Mouse (Mus musculus) brain, embryonic 18.5 days (tissue): ENCODE measurements around the gene Klhl18.

Experiments
- DNase-seq: peaks from one replicate; pipeline ENCODE4 v3.0.0-alpha.2; 2012; ENCODE audit warnings: low read depth, low spot score

Gene Klhl18

DNA sequence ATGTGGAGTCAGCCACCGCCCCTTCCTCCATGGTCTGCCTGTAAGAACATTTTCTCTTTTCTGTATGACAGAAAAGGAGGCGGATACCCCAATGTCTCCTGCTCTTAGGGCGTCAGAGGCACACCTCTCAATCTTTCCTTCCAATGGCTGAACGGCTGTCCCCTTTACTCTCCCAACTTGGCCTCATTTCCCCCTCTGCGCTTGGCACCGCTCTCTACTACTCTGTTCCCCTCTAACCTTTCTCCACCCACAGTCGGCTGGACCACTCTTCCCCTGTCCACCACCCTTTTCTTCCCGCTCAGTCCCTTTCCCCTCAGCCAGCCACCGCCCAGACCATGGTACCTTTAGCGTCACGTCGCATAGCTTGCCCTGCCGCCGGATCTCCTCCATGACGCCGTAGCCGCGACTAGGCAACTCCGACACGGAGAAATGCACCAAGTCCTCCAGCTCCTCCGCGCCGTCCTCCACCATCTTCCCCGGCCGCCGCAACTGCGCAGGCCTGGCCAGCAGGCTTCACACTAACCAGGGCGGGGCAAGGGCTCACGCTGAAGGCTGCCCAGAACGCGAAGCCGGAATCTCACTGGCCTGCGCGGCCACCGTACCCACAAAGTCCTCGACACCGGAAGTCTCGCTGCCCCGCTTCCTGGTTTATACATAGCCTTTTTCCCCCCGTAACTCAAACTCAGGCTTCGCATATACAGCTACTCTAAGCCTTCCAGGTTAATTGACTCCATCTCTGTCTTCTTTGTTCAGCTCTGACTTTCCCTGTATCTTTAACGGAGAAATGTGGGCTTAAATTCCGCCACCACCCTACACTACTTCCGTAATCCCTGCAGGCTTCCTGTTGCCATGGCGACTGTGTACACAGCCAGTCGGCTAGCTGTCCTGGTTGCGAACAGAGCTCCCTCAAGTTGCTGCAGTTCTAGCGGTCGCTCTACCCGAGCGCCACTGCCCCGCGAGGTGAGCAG, at the start of gene Klhl18, which contains the start of gene Kif9:
Gene Klhl18, minus strand, starts transcription at position 571 of the 968 bp plus-strand sequence.
Gene Kif9, plus strand, starts transcription at position 835 of the 968 bp plus-strand sequence.
- peak; percentile 88 for DNase-seq

DNA sequence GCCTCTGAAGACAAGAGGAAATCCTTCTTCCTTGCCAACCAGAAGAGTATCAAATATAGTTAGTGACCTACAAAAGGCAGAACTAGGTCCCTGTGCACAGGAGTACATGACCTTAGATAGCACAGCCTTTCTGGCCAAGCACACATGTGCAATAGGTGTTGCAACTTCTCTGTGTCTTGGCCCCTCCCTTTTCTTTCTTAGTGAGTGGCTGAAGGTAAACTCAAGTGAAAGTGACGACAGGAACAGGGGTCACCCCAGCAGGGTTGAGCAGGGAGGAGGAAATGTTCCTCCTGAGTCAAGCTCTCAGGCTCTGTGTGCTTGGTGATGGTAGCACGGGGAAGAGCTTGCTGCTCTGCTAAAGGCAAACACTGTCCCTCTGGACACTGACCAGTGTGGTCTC, 49.2 kb upstream of the Klhl18 start:
- no peak for DNase-seq

GRCm38 (mm10) chr9:110490913-110491312, 14.4 kb upstream of the Klhl18 start:
- no peak for DNase-seq

GRCm38 (mm10) chr9:110488841-110489240, 12.3 kb upstream of the Klhl18 start:
- DNase-seq = no peak

DNA sequence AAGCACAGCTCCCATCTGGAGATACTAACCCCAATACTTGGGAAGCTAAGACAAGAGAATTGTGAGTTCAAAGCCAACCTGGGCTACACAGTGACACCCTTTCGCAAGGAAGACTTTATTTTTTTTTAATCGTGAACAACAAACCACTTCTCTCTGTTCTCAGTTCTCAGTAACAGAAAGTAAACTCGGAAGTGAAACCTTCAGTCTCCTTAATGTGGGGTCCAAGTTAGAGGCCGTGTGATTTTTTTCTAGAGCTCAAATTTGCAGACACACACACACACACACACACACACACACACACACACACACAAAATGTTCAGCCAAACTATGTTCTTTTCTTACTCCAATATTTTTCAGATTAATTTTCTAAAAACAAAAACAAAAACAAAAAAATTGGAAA, 2.1 kb upstream of the Klhl18 start:
- no peak for DNase-seq

DNA sequence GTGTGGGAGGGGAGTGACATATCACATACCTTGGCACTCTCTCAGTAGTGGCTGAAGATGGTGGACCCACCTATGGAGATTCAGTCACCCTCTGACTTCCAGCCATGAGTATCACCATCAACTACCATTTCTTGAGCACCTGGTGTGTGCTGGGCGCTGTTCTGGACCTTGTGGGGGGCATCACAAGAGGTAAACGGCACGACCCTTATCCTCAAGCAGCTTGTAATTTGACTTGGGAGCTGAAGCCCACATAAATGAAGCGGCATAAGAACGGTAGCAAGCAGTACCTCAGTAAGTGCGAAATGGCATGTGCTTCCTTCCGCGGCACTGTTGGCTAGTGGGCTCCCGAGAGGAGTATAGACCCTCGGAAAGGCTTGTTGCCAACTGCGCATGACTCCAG, 1.5 kb upstream of the Klhl18 start:
- no peak for DNase-seq

- DNase-seq = no peak
Measured at GRCm38 (mm10) chr9:110466179-110466578, 10.3 kb downstream of the Klhl18 start.

- DNase-seq = no peak
Measured at GRCm38 (mm10) chr9:110465336-110465735, 11.2 kb downstream of the Klhl18 start.

DNA sequence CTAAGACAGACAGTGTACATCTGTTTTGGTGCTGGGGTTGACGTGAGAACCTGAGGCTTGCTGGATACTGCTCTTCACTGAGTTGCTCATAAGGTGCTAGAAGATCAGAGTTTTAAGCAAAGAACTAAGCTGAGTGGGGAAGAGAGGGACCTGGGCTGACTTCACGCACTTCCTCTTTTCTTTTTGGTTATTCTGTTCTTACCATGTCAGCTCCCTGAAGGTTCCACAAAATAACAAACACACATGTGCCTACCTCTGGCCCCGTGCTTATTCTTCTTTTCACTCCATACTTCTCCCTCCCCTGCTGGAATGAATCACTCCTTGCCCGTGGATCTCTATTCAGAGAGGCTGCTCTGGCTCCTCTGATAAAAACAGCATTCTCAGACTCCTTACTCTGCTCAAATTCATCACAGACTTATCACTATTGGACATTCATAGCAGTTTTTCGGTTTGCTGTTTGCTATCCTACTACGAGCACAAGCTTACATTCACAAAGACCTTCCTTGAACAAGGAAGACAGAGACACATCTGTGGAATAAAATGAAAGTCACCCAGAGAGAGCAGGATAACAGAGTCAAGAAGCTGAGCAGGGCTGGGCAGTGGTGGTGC, 12.4 kb downstream of the Klhl18 start:
- no peak for DNase-seq

DNA sequence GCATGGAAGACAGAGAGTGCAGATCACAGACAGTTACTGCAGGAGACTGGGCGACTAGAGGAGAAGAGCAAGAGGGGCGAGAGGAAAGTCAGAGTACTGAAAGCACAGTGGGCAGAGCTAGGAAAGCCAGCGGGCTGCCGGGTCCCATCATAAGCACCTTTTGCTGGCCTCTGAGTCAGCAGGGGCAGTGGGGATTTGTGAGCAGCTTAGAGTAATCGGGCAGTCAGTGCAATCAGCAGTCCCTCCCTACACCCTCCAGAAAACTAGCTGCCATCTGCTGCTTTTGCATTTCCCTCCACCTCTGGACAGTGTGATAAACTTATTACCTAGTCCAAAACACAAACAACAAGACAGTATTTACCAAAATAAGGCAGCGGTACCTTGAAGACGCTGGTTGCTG, 14.2 kb downstream of the Klhl18 start:
- DNase-seq = no peak

GRCm38 (mm10) chr9:110460884-110461815, 15.3 kb downstream of the Klhl18 start:
- DNase-seq = no peak

DNA sequence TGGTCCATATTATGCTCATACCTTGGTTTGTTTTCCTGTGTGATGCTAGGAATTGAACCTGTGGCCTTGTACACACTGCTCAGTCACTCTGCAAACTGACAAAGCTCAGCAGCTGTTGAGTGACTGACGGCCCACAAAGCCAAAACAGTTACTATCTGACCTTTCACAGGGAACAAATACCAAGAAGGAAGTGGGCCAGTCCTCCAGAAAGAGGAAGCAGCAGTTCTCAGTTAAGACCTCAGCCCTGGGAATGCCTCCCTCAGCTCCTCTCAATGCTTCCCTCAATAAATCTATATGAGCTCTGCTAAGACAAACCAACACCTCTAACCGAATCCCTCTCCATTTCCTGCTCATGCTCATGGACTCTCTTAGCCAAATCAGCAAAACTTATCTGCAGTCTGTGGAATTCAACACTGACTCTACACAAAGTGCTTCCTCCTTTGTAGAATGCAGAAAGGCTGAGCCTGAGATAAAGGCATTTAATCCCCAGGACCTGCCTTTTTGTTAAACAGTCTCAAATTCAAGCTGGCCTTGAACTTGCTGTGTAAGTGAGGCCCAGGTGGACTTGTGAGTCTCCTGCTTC, 17.3 kb downstream of the Klhl18 start:
- no peak for DNase-seq

DNA sequence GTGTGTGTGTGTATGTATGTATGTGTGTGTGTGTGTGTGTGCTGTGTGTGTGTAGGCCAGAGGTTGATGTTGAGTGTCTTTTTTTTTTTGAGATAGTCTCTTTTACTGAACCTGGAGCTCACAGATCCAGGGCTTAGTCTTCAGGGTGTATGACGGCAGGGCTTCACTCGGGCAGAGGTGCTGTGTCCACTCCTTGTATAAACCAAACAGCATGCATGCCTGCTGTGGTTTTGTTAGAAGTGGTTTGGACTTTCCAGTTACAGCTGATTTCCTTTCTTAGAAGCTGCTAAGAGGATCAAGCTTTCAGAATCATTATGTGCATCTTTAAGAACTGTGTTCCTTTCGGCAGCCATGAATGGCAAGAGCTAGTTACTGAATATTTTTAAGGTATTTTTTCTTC, 18.6 kb downstream of the Klhl18 start:
- DNase-seq = no peak

DNA sequence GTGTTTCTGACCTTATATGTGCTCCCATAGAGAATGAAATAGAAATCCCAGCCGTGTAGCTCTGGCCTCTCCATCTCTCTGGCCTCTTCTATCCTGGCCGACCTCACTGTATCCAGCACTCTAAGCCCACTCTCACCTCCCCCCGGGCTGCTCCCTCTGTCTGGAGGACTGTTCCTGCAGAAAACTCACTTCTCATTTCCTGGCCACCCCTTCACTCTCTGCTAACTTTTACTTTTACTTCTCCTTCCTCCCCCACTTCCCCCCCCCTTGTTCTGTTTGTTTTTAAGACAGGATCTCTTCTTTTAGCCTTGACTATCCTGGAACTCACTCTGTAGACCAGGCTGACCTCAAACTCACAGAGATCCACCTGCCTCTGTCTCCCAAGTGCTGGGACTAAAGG, 24.0 kb downstream of the Klhl18 start:
- DNase-seq = no peak

GRCm38 (mm10) chr9:110448857-110449617, 27.5 kb downstream of the Klhl18 start:
- peak; percentile 72 for DNase-seq

GRCm38 (mm10) chr9:110448356-110448755, 28.1 kb downstream of the Klhl18 start:
- DNase-seq = no peak

- DNase-seq = no peak
Measured at GRCm38 (mm10) chr9:110440559-110440958, 35.9 kb downstream of the Klhl18 start.

GRCm38 (mm10) chr9:110440049-110440448, 36.4 kb downstream of the Klhl18 start:
- no peak for DNase-seq

- DNase-seq = no peak
Measured at GRCm38 (mm10) chr9:110436041-110436440, 40.5 kb downstream of the Klhl18 start.

DNA sequence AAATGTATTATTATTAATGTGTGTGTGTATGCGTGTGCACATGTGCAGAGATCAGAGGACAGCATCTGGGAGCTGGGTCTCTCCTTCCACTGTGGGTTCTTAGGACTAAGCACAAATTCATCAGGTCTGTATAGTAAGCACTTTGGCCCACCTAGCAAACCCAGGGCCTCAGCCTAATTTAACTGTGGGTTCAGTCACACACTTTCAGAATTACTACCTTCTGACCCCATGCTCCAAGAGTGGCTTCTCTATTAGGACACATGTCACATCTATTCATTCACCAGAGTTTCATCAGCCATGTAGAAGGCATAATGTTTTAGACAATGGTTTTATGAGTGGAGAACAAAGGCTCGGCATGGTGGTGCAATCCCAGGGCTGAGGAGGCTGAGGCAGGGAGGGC, 43.4 kb downstream of the Klhl18 start:
- DNase-seq = no peak

DNA sequence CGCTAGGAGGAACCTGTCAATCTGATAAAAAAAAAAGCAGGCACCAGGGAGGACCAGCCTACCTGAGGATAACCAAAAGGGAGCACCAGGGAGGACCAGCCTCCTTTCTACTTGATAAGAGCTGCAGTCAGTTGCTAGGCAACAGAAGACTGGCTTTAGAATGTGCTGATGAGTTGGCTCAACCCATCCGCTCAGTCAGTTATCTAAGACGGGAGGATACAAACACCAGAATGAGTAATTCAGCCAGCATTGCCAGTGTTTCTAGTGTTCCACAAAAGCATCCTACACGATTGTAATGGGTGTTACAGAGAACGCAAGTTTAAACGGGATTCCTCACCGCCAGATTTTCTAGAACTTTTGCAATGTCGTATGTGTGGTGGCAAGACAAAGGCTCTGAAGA, 45.3 kb downstream of the Klhl18 start:
- peak; percentile 10 for DNase-seq
